Mouse (Mus musculus): ENCODE results near the gene Stat5b. TPM values are rescaled to one million over a fixed set of nuclear protein-coding genes. Genes with fewer than 3 reads are reported as not detected.
A peak's percentile ranks its signal among the peaks of the same experiment; 100 is the strongest.

Stat5b gene
- polyA plus RNA-seq, 1 experiment from 2014 or later, result 16.1 TPM

GRCm38 (mm10) chr11:100747114-100747513, 103.4 kb downstream of the Stat5b start:
- TF ChIP-seq EP300 (optimal IDR thresholded peaks at IDR 0.05) (no peak), CTCF (IDR thresholded peaks at IDR 0.05; ENCODE audit: low read depth) (no peak)
- no peak overlapping the region for H3K9ac ChIP-seq (ENCODE audit: low read length)
- H3K36me3 ChIP-seq (ENCODE audit: control insufficient read depth, insufficient read depth, low read length), result no peaks in the 10 kb centered on the region
- 57% methylated on average over 5 of the region's 5 CpGs for WGBS
- H3K4me1 ChIP-seq (replicated peaks; ENCODE audit: control insufficient read depth, insufficient read depth), result no peaks in the 10 kb centered on the region
- DNase-seq (ENCODE audit: low spot score) (no peak), ATAC-seq (ENCODE audit: low FRiP score, low TSS enrichment) (no peak)
- no peak overlapping the region for H3K4me2 ChIP-seq (replicated peaks; ENCODE audit: low read depth)
- no peak overlapping the region for H3K27ac ChIP-seq (replicated peaks)
- no peaks in the 10 kb centered on the region for H3K27me3 ChIP-seq (ENCODE audit: control insufficient read depth, insufficient read depth, low read length)
- H3K4me3 ChIP-seq (ENCODE audit: low read depth, low read length), result no peak overlapping the region
- no peaks in the 10 kb centered on the region for H3K9me3 ChIP-seq (ENCODE audit: control insufficient read depth, low read length)

GRCm38 (mm10) chr11:100746546-100746945, 104.0 kb downstream of the Stat5b start:
- no peak overlapping the region for H3K27ac ChIP-seq (replicated peaks)
- no peaks in the 10 kb centered on the region for H3K36me3 ChIP-seq (ENCODE audit: control insufficient read depth, insufficient read depth, low read length)
- no peak overlapping the region for H3K4me2 ChIP-seq (replicated peaks; ENCODE audit: low read depth)
- WGBS, result 82% methylated on average over 10 of the region's 10 CpGs
- H3K9me3 ChIP-seq (ENCODE audit: control insufficient read depth, low read length), result no peaks in the 10 kb centered on the region
- no peak overlapping the region for H3K9ac ChIP-seq (ENCODE audit: low read length)
- no peak for DNase-seq (ENCODE audit: low spot score)
- no peak for ATAC-seq (ENCODE audit: low FRiP score, low TSS enrichment)
- no peak overlapping the region for H3K4me3 ChIP-seq (ENCODE audit: low read depth, low read length)
- H3K4me1 ChIP-seq (replicated peaks; ENCODE audit: control insufficient read depth, insufficient read depth), result no peaks in the 10 kb centered on the region
- TF ChIP-seq EP300 (optimal IDR thresholded peaks at IDR 0.05) (no peak), CTCF (IDR thresholded peaks at IDR 0.05; ENCODE audit: low read depth) (no peak)
- no peaks in the 10 kb centered on the region for H3K27me3 ChIP-seq (ENCODE audit: control insufficient read depth, insufficient read depth, low read length)

GRCm38 (mm10) chr11:100745085-100745484, 105.4 kb downstream of the Stat5b start:
- TF ChIP-seq EP300 (optimal IDR thresholded peaks at IDR 0.05) (no peak), CTCF (IDR thresholded peaks at IDR 0.05; ENCODE audit: low read depth) (peak; percentile 77)
- no peaks in the 10 kb centered on the region for H3K9me3 ChIP-seq (ENCODE audit: control insufficient read depth, low read length)
- H3K4me2 ChIP-seq (replicated peaks; ENCODE audit: low read depth), result no peak overlapping the region
- no peaks in the 10 kb centered on the region for H3K36me3 ChIP-seq (ENCODE audit: control insufficient read depth, insufficient read depth, low read length)
- no peaks in the 10 kb centered on the region for H3K27me3 ChIP-seq (ENCODE audit: control insufficient read depth, insufficient read depth, low read length)
- DNase-seq (ENCODE audit: low spot score) (peak; percentile 44), ATAC-seq (ENCODE audit: low FRiP score, low TSS enrichment) (no peak)
- no peak overlapping the region for H3K4me3 ChIP-seq (ENCODE audit: low read depth, low read length)
- H3K9ac ChIP-seq (ENCODE audit: low read length), result no peak overlapping the region
- no peaks in the 10 kb centered on the region for H3K4me1 ChIP-seq (replicated peaks; ENCODE audit: control insufficient read depth, insufficient read depth)
- no peak overlapping the region for H3K27ac ChIP-seq (replicated peaks)
- 10% methylated on average over 6 of the region's 6 CpGs for WGBS

GRCm38 (mm10) chr11:100741348-100741747, 109.2 kb downstream of the Stat5b start:
- no peak for ATAC-seq (ENCODE audit: low FRiP score, low TSS enrichment)
- no peak for TF ChIP-seq EP300 (optimal IDR thresholded peaks at IDR 0.05)
- TF ChIP-seq CTCF (IDR thresholded peaks at IDR 0.05; ENCODE audit: low read depth), result no peak
- Histone ChIP-seq H3K4me2 (replicated peaks; ENCODE audit: low read depth) (no peak overlapping the region), H3K27ac (replicated peaks) (no peak overlapping the region), H3K9me3 (ENCODE audit: control insufficient read depth, low read length) (no peaks in the 10 kb centered on the region), H3K4me3 (ENCODE audit: low read depth, low read length) (no peak overlapping the region), H3K4me1 (replicated peaks; ENCODE audit: control insufficient read depth, insufficient read depth) (no peaks in the 10 kb centered on the region), H3K9ac (ENCODE audit: low read length) (no peak overlapping the region), H3K36me3 (ENCODE audit: control insufficient read depth, insufficient read depth, low read length) (no peaks in the 10 kb centered on the region), H3K27me3 (ENCODE audit: control insufficient read depth, insufficient read depth, low read length) (no peaks in the 10 kb centered on the region)
- DNase-seq (ENCODE audit: low spot score), result no peak
- 70% methylated on average over 6 of the region's 6 CpGs for WGBS

- ATAC-seq (ENCODE audit: low FRiP score, low TSS enrichment) (no peak), DNase-seq (ENCODE audit: low spot score) (no peak)
- peak overlapping the region; percentile 98 for H3K4me3 ChIP-seq (ENCODE audit: low read depth, low read length)
- H3K4me1 ChIP-seq (replicated peaks; ENCODE audit: control insufficient read depth, insufficient read depth), result 0 out of 2 replicates have a peak, but pooled peaks cover 6% of the 10 kb centered on the region
- no peaks in the 10 kb centered on the region for H3K36me3 ChIP-seq (ENCODE audit: control insufficient read depth, insufficient read depth, low read length)
- no peak for TF ChIP-seq EP300 (optimal IDR thresholded peaks at IDR 0.05)
- no peak for TF ChIP-seq CTCF (IDR thresholded peaks at IDR 0.05; ENCODE audit: low read depth)
- 0 out of 2 replicates have a peak overlapping the region, but pooled peaks have one; percentile 67 for H3K27ac ChIP-seq (replicated peaks)
- no peak overlapping the region for H3K9ac ChIP-seq (ENCODE audit: low read length)
- no peaks in the 10 kb centered on the region for H3K27me3 ChIP-seq (ENCODE audit: control insufficient read depth, insufficient read depth, low read length)
- peak overlapping the region; percentile 62 for H3K4me2 ChIP-seq (replicated peaks; ENCODE audit: low read depth)
- no peaks in the 10 kb centered on the region for H3K9me3 ChIP-seq (ENCODE audit: control insufficient read depth, low read length)
- 21% methylated on average over 5 of the region's 5 CpGs for WGBS
Observed at GRCm38 (mm10) chr11:100738749-100739148, 111.8 kb downstream of the Stat5b start.

- Histone ChIP-seq H3K4me1 (replicated peaks; ENCODE audit: control insufficient read depth, insufficient read depth) (0 out of 2 replicates have a peak, but pooled peaks cover 6% of the 10 kb centered on the region), H3K4me2 (replicated peaks; ENCODE audit: low read depth) (peak within 1 kb of the TSS; percentile 78), H3K9me3 (ENCODE audit: control insufficient read depth, low read length) (no peaks in the 10 kb centered on the region), H3K36me3 (ENCODE audit: control insufficient read depth, insufficient read depth, low read length) (no peaks in the 10 kb centered on the region), H3K27me3 (ENCODE audit: control insufficient read depth, insufficient read depth, low read length) (no peaks in the 10 kb centered on the region), H3K27ac (replicated peaks) (peak within 1 kb of the TSS; percentile 91), H3K4me3 (ENCODE audit: low read depth, low read length) (peak within 1 kb of the TSS; percentile 98), H3K9ac (ENCODE audit: low read length) (peak within 1 kb of the TSS; percentile 98)
- DNase-seq (ENCODE audit: low spot score) (peak; percentile 100), ATAC-seq (ENCODE audit: low FRiP score, low TSS enrichment) (peak; percentile 100)
- TF ChIP-seq CTCF (IDR thresholded peaks at IDR 0.05; ENCODE audit: low read depth) (peak; percentile 39; the same call in 1 of the 2 replicates), EP300 (optimal IDR thresholded peaks at IDR 0.05) (no peak)
- under 1% methylated on average over 38 of the region's 39 CpGs for WGBS
Observed at GRCm38 (mm10) chr11:100738066-100738604, 112.4 kb downstream of the Stat5b start, which contains the start of gene Rab5c. Gene Rab5c, minus strand, starts transcription at chr11:100738215.
